Mouse (Mus musculus) cortical plate, adult 2 months (tissue): ENCODE data around the gene Syngr4. TPM values are rescaled to one million over a fixed set of nuclear protein-coding genes. Genes with fewer than 3 reads are reported as not detected.

Experiments
- H3K27ac ChIP-seq: fragments of 200-500 bp; 2 replicates; pipeline ENCODE4 v1.5.1; 2012; ENCODE audit warnings: low read length, control low read depth, inconsistent platforms; ENCODE audit not compliant: insufficient read depth
- H3K4me1 ChIP-seq: fragments of 200-500 bp; 2 replicates; pipeline ENCODE4 v1.6.1; 2011; ENCODE audit warnings: low read length; ENCODE audit not compliant: control insufficient read depth, insufficient read depth
- H3K4me3 ChIP-seq: fragments of 200-500 bp; 2 replicates; pipeline ENCODE4 v1.5.1; 2011; ENCODE audit warnings: mild to moderate bottlenecking, low read length, control low read depth; ENCODE audit not compliant: insufficient read depth
- CTCF ChIP-seq: fragments of 200-500 bp; IDR thresholded peaks from 2 replicates; pipeline ENCODE4 v1.5.1; 2011; ENCODE audit warnings: mild to moderate bottlenecking, control low read depth, low read length; ENCODE audit not compliant: insufficient read depth; ENCODE audit errors: extremely low read depth
- POLR2A ChIP-seq: fragments of 200-500 bp; IDR thresholded peaks from 2 replicates; pipeline ENCODE4 v1.6.1; 2011; ENCODE audit warnings: mild to moderate bottlenecking, low read length, control low read depth; ENCODE audit not compliant: insufficient read depth; ENCODE audit errors: extremely low read depth
- polyA plus RNA-seq: library from polyadenylated mRNA; depleted of rRNA; stranded (reverse); fragments of >200 nt; gene quantifications from 2 replicates; pipeline ENCODE4 v1.2.3, GENCODE M21; 2012; rRNA removed

Gene Syngr4
- polyA plus RNA-seq, 1 experiment: 0.31 TPM

- H3K4me1 ChIP-seq: no peaks in the 10 kb centered on the region
- peak overlapping the region; percentile 14 for H3K4me3 ChIP-seq
- H3K27ac ChIP-seq: no peak overlapping the region
- TF ChIP-seq CTCF (no peak), POLR2A (no peak)
These were observed 39.3 kb downstream of the Syngr4 start for GRCm38 (mm10) chr7:45856950-45857901.

GRCm38 (mm10) chr7:45853089-45853488 is 43.4 kb downstream of the Syngr4 start:
- Histone ChIP-seq H3K27ac (no peak overlapping the region), H3K4me3 (no peak overlapping the region), H3K4me1 (no peaks in the 10 kb centered on the region)
- TF ChIP-seq POLR2A (no peak), CTCF (no peak)

GRCm38 (mm10) chr7:45850661-45851060 is 45.9 kb downstream of the Syngr4 start:
- TF ChIP-seq POLR2A (no peak), CTCF (no peak)
- Histone ChIP-seq H3K4me1 (no peaks in the 10 kb centered on the region), H3K27ac (no peak overlapping the region), H3K4me3 (no peak overlapping the region)

- no peak overlapping the region for H3K27ac ChIP-seq
- TF ChIP-seq POLR2A (no peak), CTCF (no peak)
- no peak overlapping the region for H3K4me3 ChIP-seq
- H3K4me1 ChIP-seq: no peaks in the 10 kb centered on the region
These were observed 48.0 kb downstream of the Syngr4 start for GRCm38 (mm10) chr7:45848447-45849027.

- no peak for TF ChIP-seq CTCF
- TF ChIP-seq POLR2A: no peak
- Histone ChIP-seq H3K4me3 (no peak overlapping the region), H3K4me1 (no peaks in the 10 kb centered on the region), H3K27ac (no peak overlapping the region)
These were observed 53.4 kb downstream of the Syngr4 start for GRCm38 (mm10) chr7:45842950-45843744.

Other genes starting within 250 kb of the Syngr4 start
- gene Fut2, start 230.3 kb downstream of the Syngr4 start, polyA plus RNA-seq: 0.21 and 0.28 TPM in 2 replicates
- 20.9 and 26.3 TPM in 2 replicates for gene Ntn5, start 212.7 kb downstream of the Syngr4 start, polyA plus RNA-seq
- gene Sec1, start 202.3 kb downstream of the Syngr4 start, polyA plus RNA-seq: 6.6 and 8.0 TPM in 2 replicates
- gene Car11, start 196.9 kb downstream of the Syngr4 start, polyA plus RNA-seq: 351 and 377 TPM in 2 replicates
- 251 and 257 TPM in 2 replicates for gene Dbp, start 191.6 kb downstream of the Syngr4 start, polyA plus RNA-seq
- gene Rpl18, start 181.3 kb downstream of the Syngr4 start, polyA plus RNA-seq: 255 and 261 TPM in 2 replicates
- gene Sphk2, start 178.7 kb downstream of the Syngr4 start, polyA plus RNA-seq: 22.5 and 23.5 TPM in 2 replicates
- gene Fam83e, start 175.5 kb downstream of the Syngr4 start, polyA plus RNA-seq: 0.19 and 0.21 TPM in 2 replicates
- gene Spaca4, start 170.9 kb downstream of the Syngr4 start, polyA plus RNA-seq: not detected in 2 replicates
- 191 and 227 TPM in 2 replicates for gene Lmtk3, start 113.0 kb downstream of the Syngr4 start, polyA plus RNA-seq
- 26.6 and 29.3 TPM in 2 replicates for gene Sult2b1, start 112.0 kb downstream of the Syngr4 start, polyA plus RNA-seq
- gene Cyth2, start 82.1 kb downstream of the Syngr4 start, polyA plus RNA-seq: 161 and 162 TPM in 2 replicates
- 1.8 and 2.6 TPM in 2 replicates for gene Kcnj14, start 71.9 kb downstream of the Syngr4 start, polyA plus RNA-seq
- gene Grwd1, start 65.8 kb downstream of the Syngr4 start, polyA plus RNA-seq: 15.7 and 17.5 TPM in 2 replicates
- gene Kdelr1, start 23.9 kb downstream of the Syngr4 start, polyA plus RNA-seq: 106 and 107 TPM in 2 replicates
- 9.0 and 10.0 TPM in 2 replicates for gene Grin2d, start 18.3 kb downstream of the Syngr4 start, polyA plus RNA-seq
- 32.5 and 35.0 TPM in 2 replicates for gene Tmem143, start 227 bp upstream of the Syngr4 start, polyA plus RNA-seq
- 8.9 and 10.4 TPM in 2 replicates for gene Emp3, start 24.7 kb upstream of the Syngr4 start, polyA plus RNA-seq
- gene Ccdc114, start 27.4 kb upstream of the Syngr4 start, polyA plus RNA-seq: 3.0 and 3.9 TPM in 2 replicates
- 2.3 and 3.1 TPM in 2 replicates for gene Abcc6, start 133.6 kb upstream of the Syngr4 start, polyA plus RNA-seq
- gene Nomo1, start 137.0 kb upstream of the Syngr4 start, polyA plus RNA-seq: 70.3 and 71.5 TPM in 2 replicates
- gene Kcnj11, start 204.1 kb upstream of the Syngr4 start, polyA plus RNA-seq: 44.6 and 51.0 TPM in 2 replicates